Mouse (Mus musculus) brain, adult 2 months (tissue): ENCODE measurements around the gene Gsk3b.
A peak's percentile ranks its signal among the peaks of the same experiment; 100 is the strongest.

ENCODE experiments used
- DNase-seq: peaks from one replicate; pipeline ENCODE4 v3.0.0; 2011; ENCODE audit warnings: low read depth, low spot score

Gsk3b gene

DNA sequence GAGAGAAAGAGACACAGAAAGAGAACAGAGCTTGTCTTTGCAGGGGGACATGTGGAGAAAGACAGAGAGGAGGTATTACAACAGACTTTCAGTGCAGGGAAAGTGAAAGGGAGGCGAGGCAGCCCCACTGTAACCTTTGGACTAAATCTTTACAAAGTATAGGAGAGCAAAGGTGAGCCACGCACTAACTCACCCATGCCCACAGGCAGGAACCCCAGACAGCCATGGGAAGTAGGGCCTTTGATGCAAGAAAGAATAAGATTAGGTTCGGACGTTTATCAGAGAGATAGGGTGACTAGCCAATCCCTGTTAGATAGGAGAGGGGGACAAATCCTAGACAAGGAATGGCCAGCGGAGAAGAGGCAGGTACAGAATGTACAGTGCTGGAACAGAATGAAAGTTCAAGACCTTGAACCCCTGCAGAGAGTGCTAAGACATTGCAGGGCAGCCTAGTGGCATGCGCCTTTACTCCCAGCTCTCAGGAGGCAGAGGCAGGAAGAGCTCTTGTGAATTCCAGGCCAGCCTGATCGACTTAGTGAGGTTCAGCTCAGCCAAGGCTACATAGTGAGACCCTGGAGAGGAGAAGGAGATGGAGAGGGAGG lies 193.9 kb downstream of the Gsk3b start:
- DNase-seq: no peak

DNA sequence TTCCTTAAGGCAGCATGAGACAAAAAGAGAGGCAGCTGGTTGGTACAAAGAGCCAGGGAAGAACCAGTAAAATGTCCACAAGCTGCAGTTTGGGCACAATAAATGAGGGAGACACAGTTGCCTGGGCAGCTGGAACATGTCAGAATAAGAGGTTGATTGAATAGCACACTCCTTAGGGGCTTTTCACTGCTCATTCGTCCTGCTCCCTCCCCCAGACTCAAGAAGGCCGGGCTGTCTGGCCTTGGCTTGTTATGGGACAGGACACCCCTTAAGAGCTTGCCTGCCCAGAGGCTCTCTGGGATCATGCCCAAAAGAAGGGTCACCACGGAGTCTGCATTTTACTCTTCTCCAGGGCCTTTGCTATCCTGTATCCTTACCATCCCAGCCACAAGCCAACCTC lies 194.5 kb downstream of the Gsk3b start:
- no peak for DNase-seq

DNA sequence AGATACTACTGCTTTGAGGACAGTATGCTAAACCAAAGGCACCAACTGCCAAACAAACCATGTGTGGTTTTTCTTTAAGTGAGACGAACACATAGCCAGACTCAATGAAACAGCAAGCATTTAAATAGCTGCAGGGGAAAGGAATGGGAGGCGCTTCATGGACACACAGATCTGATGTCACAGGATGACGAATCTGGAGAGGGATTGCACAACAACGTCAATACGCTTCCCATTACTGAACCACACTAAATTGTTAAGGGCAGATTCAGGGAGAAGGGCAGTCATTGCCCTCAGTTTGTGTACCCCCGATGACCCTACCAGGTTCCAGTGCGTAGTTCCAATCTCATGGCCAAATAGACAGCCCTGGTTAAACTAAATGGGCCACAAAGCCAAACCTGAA lies 197.0 kb downstream of the Gsk3b start:
- DNase-seq: no peak

DNA sequence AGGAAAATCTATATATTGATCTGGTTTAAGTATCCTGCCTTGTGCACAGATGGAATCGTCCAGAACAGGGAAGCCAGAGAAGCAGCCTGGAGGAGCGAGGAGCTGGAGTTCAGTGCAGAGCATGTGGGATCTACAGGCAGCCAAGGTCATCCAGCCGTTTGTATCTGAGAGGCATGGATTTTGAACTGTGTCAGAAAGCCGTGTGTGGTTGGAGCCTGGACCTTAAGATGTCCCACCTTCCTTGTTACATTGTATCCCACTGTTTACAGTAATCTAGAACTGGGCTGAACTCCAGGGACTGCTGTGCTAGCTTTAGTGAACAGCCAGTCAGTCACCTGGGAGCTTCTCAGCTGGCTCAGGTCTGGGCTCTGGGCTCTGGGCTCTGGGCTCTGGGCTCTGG lies 197.7 kb downstream of the Gsk3b start:
- DNase-seq: no peak

DNA sequence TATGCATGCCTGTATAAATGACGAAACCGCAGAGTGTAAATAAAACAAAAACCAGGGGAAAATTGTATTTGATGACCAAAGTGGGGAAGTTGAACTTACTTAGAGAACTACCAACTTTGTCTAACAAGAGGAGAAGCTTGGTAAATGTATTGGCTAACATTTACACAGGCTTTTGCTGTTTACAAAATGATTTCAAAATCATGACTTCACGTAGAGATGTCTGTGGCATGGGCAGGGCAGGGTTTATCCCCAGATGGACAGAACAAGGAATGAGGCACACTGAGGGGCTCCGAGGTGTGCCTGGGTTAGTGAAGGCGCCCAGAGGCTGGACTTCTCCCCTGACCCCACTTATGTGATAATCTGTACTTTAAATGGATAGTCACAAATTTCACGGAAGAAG lies 198.6 kb downstream of the Gsk3b start:
- no peak for DNase-seq

DNA sequence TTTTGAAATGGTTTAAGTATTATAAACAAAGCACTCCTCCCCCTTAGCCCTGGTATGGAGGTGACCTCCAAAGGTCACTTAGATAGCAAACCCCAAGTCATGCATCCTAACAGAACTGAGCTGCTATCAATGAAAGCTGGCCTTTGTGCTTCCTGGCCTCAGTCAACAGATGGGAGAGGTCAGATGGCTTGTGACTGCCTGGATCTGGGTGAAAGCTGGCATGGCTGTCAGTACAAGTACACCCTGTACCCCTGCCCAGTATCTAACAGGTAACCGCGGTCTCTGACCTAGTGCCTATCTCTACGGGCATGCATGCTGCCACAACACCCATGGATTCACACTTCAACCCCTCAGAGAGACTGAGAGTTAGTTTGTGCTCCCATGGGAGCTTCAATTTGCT lies 199.0 kb downstream of the Gsk3b start:
- DNase-seq: no peak

DNA sequence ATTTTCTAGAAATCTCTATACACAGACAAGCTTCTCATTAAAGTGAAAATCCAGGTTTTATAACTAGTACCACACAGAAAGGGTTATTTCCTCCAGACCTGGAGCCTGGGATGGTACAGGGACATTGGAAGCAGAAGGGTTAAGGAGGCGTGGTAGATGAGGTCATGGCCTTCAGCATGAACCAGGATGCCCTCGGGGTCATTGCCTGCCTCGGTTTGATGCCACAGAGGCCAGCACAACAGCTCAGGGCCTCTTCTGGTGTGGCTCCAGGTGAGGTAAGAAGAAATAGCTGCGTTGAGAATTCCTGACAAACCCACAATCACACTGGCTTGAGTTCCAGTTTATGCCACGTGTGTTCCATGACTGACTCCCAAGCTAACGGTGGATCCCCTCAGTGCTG lies 200.1 kb downstream of the Gsk3b start:
- no peak for DNase-seq

DNA sequence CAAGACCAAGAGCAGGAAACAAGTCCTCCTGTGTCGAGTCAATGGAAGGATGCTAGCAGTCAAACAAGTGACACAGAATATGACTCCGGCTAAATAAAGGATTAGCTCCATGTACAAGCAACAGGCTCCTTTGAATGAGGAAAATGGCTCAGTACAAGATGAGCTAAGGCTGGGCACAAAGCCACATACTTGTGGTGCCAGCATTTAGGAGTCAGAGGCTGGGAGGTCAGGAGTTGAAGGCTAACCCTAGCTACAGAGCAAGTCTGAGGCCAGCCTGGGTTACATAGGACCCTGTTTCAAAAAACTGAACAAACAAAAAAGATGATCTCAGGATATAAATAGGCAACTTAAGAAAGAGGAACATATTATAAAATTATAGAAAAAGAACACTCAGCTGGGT lies 201.3 kb downstream of the Gsk3b start:
- DNase-seq: no peak

DNA sequence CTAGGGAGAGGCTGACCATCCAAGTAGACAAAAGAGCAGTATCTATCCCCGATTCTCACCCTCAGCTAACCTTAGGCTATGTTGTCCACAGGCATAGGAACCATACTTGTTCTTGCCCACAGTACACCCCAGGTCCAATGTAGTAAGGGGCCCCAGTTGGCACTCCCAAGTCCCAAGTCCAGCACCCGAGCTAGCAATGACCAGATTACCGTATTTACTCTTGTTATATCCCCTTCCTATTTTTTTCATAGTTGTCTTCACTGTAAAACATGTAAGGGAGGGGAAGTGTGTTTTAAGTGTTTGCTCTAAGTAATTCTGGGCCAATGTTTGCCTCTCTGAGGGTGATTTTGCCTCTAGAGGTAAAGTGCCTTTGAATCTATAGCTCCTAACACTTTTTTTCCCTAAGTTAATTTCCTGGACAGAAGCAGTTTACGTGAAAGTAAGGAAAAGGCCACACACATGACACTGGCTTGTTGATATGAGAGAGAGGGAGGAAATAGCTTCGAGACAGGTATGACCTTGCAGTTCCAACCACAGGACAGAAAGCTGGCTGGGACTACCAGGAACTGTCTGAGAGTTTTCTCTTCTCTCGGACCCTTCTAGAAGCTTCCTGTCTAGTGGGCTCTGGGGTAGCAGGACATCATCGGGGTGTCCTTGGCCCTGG lies 206.0 kb downstream of the Gsk3b start, which contains the start of gene Nr1i2:
TSS of gene Nr1i2 (minus strand) at position 140 of the 664 bp plus-strand sequence.
- no peak for DNase-seq

DNA sequence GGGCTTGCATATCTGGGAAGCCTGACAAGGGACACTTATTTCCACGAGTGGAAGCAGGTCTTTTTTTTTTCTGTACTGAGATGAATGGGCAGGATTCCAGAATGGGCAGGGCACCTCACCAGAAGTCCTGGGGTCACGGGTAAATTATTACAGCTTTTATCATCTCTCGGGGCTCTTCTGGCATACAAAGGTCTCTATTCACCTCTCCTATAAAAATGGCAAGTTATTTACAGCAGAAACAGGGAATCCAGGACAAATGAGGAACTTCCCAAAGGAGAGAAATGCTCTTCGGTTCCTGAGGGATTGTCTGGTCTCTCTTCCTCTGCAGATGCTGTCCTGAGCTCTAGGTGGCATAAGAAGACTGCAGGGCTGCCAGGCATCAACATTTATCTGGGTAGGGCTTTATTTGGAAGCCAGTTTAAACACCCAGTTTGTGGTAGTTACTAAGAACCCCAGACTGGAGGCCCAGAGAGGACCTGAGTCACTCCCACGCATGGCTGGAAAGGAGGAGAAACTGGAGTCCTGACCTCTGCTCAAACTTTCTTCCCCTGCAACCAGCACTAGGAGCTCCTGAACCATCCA lies 206.6 kb downstream of the Gsk3b start:
- DNase-seq: peak; percentile 56
